Mouse (Mus musculus) testis, adult 2 months (tissue): ENCODE measurements at regions not wholly inside any gene's neighbourhood (a gene's known extent, or its start where the extent isn't known, plus 50 kb on each side); places are given as distances from the start of the nearest gene placed in this dataset.

Experiments
- CTCF ChIP-seq: fragments of 200-500 bp; IDR thresholded peaks from 2 replicates; pipeline ENCODE4 v1.5.1; 2012; ENCODE audit warnings: low read depth, mild to moderate bottlenecking, inconsistent platforms, low read length, moderate library complexity; ENCODE audit not compliant: control insufficient read depth, insufficient read depth, insufficient replicate concordance
- POLR2A ChIP-seq: fragments of 200-500 bp; IDR thresholded peaks from 2 replicates; pipeline ENCODE4 v1.6.1; 2012; ENCODE audit warnings: low read depth, mild to moderate bottlenecking, inconsistent platforms, low read length, moderate library complexity; ENCODE audit not compliant: control insufficient read depth

GRCm38 (mm10) chr13:46096416-46096815 is 131.6 kb upstream of the Atxn1 start:
- TF ChIP-seq CTCF: no peak
- no peak for TF ChIP-seq POLR2A
